Mouse (Mus musculus) ZHBTc4 (cell line): ENCODE results near the gene Gm10272.
"Not testable (repeated sequence)": the region's sequence is repeated elsewhere in the genome, so short reads cannot be mapped to it uniquely, and the experiment has no call there.

Experiments used
- DNase-seq: peaks from one replicate; pipeline ENCODE4 v3.0.0-alpha.2; 2011; ENCODE audit warnings: low read depth, low spot score

The Gm10272 gene

DNA sequence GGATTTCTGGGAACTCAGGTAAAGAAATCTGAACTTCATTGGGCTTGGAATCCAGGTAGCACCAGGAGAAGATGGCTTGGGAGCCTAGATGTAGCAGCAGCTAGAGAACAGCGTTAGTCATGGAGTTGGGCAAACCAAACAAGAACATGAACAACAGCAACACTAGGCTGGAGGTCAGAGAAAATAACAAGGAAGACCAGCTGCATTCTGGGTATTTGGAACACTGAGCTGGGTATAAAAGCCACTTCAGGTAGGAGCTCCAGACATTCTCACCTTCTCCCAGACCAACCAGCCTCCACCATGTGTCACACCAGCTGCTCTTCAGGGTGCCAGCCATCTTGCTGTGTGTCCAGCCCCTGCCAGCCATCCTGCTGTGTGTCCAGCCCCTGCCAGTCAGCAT lies at the start of gene Gm10272:
Gene Gm10272, plus strand, starts transcription at position 301 of the 400 bp plus-strand sequence.
- DNase-seq, result no peak

GRCm38 (mm10) chr10:77658286-77658994 lies 48.0 kb upstream of the Gm10272 start:
- no peak for DNase-seq

GRCm38 (mm10) chr10:77663949-77664665 lies 42.3 kb upstream of the Gm10272 start:
- peak; percentile 61 for DNase-seq

DNA sequence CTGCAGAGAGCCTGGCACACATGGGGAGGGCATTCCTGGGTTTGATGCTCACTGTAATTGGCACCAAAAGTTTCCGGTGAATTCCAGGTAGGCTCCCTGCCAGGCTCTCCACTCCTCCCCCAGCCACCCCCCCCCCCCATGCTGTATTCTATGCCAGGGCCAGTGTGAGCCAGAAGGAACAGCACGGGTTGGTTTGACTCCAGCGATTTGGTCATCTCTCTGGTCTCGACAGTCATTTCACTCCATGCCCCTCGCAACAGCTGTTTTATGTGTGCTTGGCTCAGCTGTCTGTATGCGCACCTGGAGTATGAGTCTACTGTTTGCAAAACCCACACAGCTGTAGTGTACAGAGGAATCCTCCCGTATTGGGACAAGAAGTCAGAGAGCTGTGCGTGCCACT lies 40.1 kb upstream of the Gm10272 start:
- DNase-seq, result no peak

DNA sequence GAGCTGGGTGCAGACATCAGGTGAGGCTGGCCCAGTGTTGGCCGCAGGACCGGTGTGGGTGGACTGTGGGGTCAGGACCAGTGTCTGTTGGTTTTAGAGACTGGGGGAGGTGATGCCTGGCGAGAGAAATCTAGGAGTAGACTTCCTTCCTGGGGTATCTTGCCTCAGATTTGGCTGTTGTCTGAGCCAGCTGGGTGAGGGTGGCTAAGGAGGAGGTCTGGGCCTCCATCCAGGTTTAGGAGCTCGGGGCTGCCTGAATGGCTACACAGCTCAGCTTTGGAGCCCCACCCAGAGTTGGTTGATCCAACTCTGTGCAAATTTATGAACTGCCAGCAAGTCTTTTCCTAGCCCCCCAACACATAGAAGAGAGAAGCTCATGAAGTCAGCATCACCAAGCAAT lies 39.0 kb upstream of the Gm10272 start:
- DNase-seq, result no peak

- no peak for DNase-seq
These were observed 35.7 kb upstream of the Gm10272 start for GRCm38 (mm10) chr10:77670710-77671109.

GRCm38 (mm10) chr10:77671519-77671918 lies 34.9 kb upstream of the Gm10272 start:
- no peak for DNase-seq

DNA sequence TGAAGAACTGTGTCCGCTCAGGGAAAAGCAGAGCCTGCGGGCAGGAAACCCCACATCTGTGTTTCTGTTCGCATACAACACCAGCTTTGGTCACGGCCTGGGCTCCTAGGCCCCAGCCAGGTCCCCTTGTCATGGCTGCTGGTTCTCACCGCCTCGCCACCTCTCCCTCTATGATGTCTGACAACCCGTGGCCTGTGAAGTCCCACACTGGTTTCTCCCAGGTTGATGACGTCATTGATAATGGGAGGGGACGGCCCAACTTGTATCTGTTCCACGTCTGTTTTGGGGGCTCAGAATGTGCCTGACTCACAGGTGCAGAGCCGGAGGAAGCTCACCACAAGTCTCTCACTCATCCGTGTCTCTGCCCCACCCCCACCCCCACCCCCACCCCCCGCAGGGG lies 32.7 kb upstream of the Gm10272 start:
- no peak for DNase-seq

GRCm38 (mm10) chr10:77677562-77677961 lies 28.9 kb upstream of the Gm10272 start:
- DNase-seq, result peak; percentile 30

DNA sequence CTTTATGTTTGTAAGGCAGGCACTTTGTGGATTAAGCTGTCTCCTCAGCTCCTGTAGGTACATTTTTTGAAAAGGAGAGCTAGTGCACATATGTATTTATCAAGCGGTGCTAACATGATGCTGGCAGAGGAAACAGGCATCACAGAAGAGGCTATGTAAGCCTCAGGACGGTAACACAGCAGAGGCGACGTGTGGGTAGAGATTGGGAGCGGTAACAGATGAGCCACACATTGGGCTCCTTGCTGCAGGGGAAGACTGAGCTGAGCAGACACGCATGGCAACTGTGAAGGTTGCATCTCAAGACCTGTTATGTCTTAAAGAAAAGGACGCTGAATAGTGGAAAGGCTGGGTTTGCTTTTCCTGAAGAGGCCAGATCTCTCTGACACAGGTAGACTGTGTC lies 23.4 kb upstream of the Gm10272 start:
- no peak for DNase-seq

DNA sequence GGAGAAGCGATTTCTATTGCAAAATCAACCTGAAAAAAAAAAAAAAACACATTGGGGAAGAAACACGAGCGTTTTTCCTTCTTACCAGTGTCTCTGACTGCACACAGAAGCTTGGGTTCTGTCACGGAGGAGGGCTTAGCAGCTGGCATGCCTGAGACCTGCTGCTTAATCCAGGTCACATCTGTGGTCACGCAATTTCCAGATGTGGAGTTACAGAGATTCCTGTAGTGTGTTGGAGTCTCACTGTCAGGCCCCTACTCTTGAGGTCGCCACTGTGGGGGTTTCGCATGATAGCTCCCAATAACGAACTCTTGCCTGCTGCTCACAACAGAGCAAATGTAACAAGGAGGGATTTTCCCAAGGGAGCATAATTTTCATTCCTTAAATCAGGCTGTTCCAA lies 22.2 kb upstream of the Gm10272 start:
- DNase-seq, result no peak

DNA sequence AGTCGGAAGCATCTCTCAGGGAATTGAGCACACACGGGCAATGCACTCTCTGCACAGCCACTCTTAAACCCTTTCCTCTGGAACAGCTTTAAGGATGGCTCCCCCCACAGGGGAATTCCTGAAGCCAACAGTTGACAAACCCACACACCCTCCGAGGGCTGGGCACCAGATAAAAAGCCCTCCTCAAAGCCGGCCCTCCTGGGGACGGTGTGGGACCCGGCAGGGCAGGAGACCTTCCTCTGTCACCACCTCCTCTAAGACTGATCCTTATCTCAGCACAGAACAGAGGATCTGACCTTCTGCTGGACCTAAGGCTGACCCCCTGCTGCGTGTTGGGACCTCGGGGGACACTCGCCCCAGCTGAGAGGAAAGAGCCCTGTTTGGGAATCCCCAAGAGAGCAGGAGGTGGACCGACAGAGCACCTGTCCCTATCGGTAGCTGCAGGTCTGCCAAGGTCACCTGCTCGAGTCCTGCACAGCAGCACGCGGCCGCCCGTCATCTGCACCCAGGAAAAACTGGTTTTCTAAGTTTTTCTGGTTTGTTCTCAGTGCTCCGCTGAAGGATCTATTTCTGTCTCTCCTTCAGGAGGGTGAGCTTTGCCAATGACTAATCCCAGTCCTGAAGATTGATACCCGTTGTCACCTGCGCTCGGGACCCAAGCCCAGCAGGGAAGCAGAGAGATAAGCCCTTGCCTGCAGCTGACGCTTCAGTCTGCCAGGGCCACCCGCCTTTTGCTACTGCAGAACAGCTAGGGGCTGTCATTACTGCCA lies 20.3 kb upstream of the Gm10272 start, which contains the start of gene Tspear:
Gene Tspear, plus strand, starts transcription at position 675 of the 770 bp plus-strand sequence.
- no peak for DNase-seq

DNA sequence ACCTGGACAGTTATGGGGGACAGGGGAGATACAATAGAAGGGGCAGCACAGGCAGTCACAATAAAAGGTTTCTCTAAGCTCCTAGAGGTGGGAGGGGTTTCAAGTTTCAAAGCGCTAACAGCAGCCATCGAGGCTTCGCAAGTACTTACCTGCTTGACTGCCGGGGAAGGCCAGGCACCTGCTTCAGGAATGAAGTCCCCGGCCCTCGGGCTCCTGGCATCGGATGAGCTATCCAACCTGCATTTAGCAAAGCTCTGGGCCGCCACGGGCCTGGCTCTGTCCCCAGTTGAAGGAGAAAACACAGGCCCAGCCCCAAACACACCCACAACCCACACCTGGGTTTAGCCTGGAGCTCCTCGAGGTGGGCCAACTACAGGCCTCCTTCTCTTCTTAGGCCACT lies 19.4 kb upstream of the Gm10272 start:
- no peak for DNase-seq

DNA sequence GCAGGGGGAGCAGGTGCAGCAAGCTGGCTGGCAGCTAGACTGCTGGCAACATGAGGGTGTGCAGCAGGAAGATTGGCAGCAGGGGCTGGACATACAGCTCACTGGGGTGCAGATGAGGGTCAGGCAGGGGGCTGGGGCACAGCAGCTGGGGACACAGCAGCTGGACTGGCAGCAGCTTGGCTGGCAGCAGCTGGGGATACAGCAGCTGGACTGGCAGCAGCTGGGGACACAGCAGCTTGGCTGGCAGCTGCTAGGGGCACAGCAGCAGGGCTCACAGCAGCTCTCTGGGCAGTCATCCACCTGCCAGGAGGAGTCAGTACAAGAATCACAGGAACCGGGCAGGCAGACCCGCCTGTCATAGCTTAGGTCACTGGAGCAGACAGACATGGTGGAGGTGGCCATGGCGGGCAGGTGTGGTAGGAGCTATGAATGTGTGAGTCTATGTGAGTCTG lies 16.0 kb upstream of the Gm10272 start, which contains the start of gene Gm19402:
Gene Gm19402, minus strand, starts transcription at position 402 of the 452 bp plus-strand sequence.
- not testable (repeated sequence) for DNase-seq

DNA sequence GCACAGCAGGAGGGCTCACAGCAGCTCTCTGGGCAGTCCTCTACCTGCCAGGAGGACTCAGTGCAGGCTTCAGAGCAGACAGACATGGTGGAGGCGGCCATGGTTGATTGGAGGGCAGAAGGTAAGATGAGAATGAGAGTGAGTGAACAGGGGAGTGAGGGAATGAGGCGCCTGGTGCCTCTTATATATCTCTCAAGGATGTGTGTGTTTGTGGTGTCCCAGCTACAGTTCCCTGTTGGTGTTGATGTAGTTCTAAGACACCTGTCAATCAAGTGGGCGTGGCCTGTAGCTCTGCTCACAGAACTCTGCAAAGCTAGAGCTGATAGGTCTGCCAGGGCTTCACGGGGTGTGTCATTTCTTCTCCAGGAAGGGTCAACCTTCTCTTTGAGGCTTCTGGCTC lies 9.3 kb upstream of the Gm10272 start, which contains the start of gene Gm9508:
Gene Gm9508, minus strand, starts transcription at position 101 of the 400 bp plus-strand sequence.
- peak; percentile 37 for DNase-seq

DNA sequence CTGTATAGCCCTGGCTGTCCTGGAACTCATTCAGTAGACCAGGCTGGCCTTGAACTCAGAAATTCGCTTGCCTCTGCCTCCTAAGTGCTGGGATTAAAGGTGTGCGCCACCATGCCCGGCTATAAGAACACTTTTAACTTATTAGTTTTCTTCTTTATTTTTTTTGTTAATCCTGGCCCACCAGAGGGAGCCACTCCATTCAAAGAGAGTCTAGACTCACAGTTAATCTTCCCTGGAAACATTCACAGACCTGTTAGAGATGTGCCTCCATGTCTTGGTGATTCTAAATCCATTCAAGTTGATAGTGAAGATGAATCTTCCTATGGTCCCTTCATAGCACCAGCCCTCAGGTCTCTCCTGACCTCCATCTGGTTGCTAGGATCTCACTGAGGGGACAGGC lies 3.4 kb downstream of the Gm10272 start:
- no peak for DNase-seq

- not testable (repeated sequence) for DNase-seq
These were observed 4.7 kb downstream of the Gm10272 start, which contains the start of gene Gm10024 for GRCm38 (mm10) chr10:77711157-77711556. Gene Gm10024, plus strand, starts transcription at chr10:77711457.

DNA sequence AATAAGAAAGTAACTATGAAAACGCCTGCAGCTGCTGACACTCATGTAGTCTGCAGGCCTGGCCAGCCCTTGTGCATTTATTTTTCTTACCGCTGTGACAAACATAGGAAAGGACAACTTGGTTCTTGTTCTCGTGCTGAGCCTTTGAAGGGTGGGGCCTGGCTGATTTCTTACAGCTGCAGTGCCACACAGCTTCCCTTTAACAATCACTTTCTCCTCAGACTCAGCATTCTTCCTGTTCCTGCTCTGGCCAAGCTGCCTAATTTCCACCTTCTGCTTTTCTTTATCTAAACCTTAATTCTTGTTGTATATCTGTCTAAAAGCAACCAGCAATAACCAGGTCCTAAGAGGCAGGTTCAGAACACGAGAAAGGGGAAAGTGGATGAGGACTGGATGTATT lies 7.3 kb downstream of the Gm10272 start:
- no peak for DNase-seq

- no peak for DNase-seq
These were observed 9.1 kb downstream of the Gm10272 start, which contains the start of gene Gm10142 for GRCm38 (mm10) chr10:77715507-77715906. Gene Gm10142, plus strand, starts transcription at chr10:77715807.

DNA sequence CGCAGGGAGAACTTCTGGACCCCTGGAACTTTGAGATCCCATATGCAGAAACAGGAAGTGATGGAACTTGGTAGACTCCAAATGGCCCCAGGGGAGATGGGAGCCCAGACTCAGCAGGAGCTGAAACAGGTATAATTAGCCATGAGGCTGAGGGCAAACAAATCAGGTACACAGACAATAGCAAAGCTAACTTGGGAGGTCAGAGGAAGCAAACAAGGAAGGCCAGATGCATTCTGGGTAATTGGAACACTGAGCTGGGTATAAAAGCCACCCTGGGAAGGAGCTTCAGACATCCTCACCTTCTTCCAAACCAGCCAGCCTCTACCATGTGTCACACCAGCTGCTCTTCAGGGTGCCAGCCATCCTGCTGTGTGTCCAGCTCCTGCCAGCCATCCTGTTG lies 13.9 kb downstream of the Gm10272 start, which contains the start of gene Krtap12-1:
Gene Krtap12-1, plus strand, starts transcription at position 301 of the 400 bp plus-strand sequence.
- DNase-seq, result not testable (repeated sequence)

DNA sequence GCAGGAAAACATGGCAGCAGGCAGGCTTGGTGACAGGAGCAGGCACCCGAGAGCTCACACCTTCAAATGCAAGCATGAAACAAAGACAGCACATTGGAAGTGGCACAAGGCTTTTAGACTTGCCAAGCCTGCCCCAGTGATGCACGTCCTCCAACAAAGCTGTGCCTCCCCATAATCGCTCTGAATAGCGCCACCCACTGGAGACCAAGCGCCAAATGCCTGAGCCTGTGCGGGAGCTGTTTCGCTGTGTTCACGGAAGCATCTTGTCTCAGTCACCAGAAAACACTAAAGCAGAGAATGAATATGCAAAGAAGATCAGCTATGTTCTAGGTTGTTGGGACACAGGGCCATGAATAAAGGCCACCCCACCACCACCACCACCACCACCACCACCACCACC lies 18.4 kb downstream of the Gm10272 start:
- DNase-seq, result peak; percentile 66

DNA sequence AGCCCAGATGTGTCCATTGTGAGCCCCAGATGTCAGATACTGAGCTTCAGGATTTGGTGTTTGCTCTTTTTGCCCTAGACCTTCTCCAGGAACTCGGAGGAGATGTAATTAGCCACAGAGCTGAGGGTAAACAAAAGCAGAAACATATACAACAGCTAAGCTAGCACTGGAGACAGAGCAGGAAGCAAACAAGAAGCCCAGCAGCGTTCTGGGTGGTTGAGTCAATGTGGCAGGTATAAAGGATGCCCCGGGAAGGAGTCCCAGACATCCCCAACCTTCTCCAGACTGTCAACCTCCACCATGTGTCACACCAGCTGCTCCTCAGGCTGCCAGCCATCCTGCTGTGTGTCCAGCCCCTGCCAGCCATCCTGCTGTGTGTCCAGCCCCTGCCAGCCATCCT lies 19.8 kb downstream of the Gm10272 start, which contains the start of gene Gm10100:
Gene Gm10100, plus strand, starts transcription at position 301 of the 400 bp plus-strand sequence.
- no peak for DNase-seq
